Mouse (Mus musculus) MEL (cell line): ENCODE measurements around the gene Myo3a. TPM values are rescaled to one million over a fixed set of nuclear protein-coding genes. Genes with fewer than 3 reads are reported as not detected.

Experiments used
- DNase-seq: peaks from one replicate; pipeline ENCODE4 v3.0.0; 2011; ENCODE audit warnings: low read depth, low spot score
- H3K27ac ChIP-seq: 2 replicates; pipeline ENCODE4 v1.5.1; 2012; ENCODE audit warnings: low read depth, mild to moderate bottlenecking, control low read depth, low read length, moderate library complexity; ENCODE audit not compliant: control insufficient read depth
- H3K27me3 ChIP-seq, 2 experiments: fragments of 150-350 bp in 1 of 2; sonication (generic) in 1 of 2; 2 replicates each; pipeline ENCODE4 v1.6.1; 2012; ENCODE audit warnings: low read length in 2 of 2, mild to moderate bottlenecking in 2 of 2, improper control_type of control experiment in 1 of 2, moderate library complexity in 1 of 2; ENCODE audit not compliant: insufficient read depth in 2 of 2, control insufficient read depth in 1 of 2
- H3K36me3 ChIP-seq, 2 experiments: 2 replicates each; pipeline ENCODE4 v1.6.1; 2012 to 2014; ENCODE audit warnings: low read length in 2 of 2, improper control_type of control experiment in 1 of 2, inconsistent platforms in 1 of 2, mild to moderate bottlenecking in 1 of 2; ENCODE audit not compliant: insufficient read depth in 2 of 2, control insufficient read depth in 1 of 2
- H3K4me1 ChIP-seq, 2 experiments: fragments of 150-350 bp in 1 of 2; sonication (generic) in 1 of 2; 2 replicates each; pipeline ENCODE4 v1.6.1; 2012; ENCODE audit warnings: low read length in 2 of 2, improper control_type of control experiment in 1 of 2, mild to moderate bottlenecking in 1 of 2; ENCODE audit not compliant: insufficient read depth in 2 of 2, control insufficient read depth in 1 of 2
- H3K4me3 ChIP-seq, 2 experiments: fragments of 150-350 bp in 1 of 2; sonication (generic) in 1 of 2; 2 replicates each; pipeline ENCODE4 v1.5.1; 2012; ENCODE audit warnings: low read depth in 2 of 2, low read length in 2 of 2, mild to moderate bottlenecking in 2 of 2, moderate library complexity in 2 of 2, control low read depth in 1 of 2, improper control_type of control experiment in 1 of 2; ENCODE audit not compliant: control insufficient read depth in 1 of 2, insufficient read depth in 1 of 2
- H3K79me2 ChIP-seq: 2 replicates; pipeline ENCODE4 v1.6.1; 2012; ENCODE audit warnings: mild to moderate bottlenecking, low read length, moderate library complexity; ENCODE audit not compliant: control insufficient read depth, poor library complexity, insufficient read depth
- H3K9ac ChIP-seq: 2 replicates; pipeline ENCODE4 v1.6.1; 2012; ENCODE audit warnings: low read depth, mild to moderate bottlenecking, control low read depth, low read length, moderate library complexity; ENCODE audit not compliant: control insufficient read depth, poor library complexity, severe bottlenecking
- H3K9me3 ChIP-seq: fragments of 150-350 bp; sonication (generic); replicated peaks from 2 replicates; pipeline ENCODE4 v1.6.1; 2012; ENCODE audit warnings: mild to moderate bottlenecking, low read length, improper control_type of control experiment, moderate library complexity; ENCODE audit not compliant: insufficient read depth
- BHLHE40 ChIP-seq: IDR thresholded peaks from 2 replicates; pipeline ENCODE4 v1.6.1; 2012; ENCODE audit warnings: low read depth, mild to moderate bottlenecking, inconsistent platforms, low read length, improper control_type of control experiment, borderline replicate concordance
- CTCF ChIP-seq, 3 experiments: IDR thresholded peaks in 2 of 3; conservative IDR thresholded peaks in 1 of 3; 2 replicates each; pipeline ENCODE4 v1.5.1; 2011 to 2012; ENCODE audit warnings: low read length in 3 of 3, low read depth in 2 of 3, mild to moderate bottlenecking in 2 of 3, improper control_type of control experiment in 1 of 3, inconsistent platforms in 1 of 3, mixed read lengths in 1 of 3, moderate library complexity in 1 of 3; ENCODE audit not compliant: control insufficient read depth in 1 of 3, insufficient read depth in 1 of 3, poor library complexity in 1 of 3, severe bottlenecking in 1 of 3
- E2F4 ChIP-seq: IDR thresholded peaks from 2 replicates; pipeline ENCODE4 v1.6.1; 2011; ENCODE audit warnings: low read depth, low read length, improper control_type of control experiment, borderline replicate concordance
- ETS1 ChIP-seq: IDR thresholded peaks from 2 replicates; pipeline ENCODE4 v1.6.1; 2012; ENCODE audit warnings: low read depth, mild to moderate bottlenecking, inconsistent platforms, low read length, improper control_type of control experiment, moderate library complexity
- GATA1 ChIP-seq: IDR thresholded peaks from 2 replicates; pipeline ENCODE4 v1.6.1; 2011; ENCODE audit warnings: low read depth, low read length, improper control_type of control experiment
- HCFC1 ChIP-seq: IDR thresholded peaks from 2 replicates; pipeline ENCODE4 v1.6.1; 2012; ENCODE audit warnings: low read depth, mild to moderate bottlenecking, inconsistent platforms, low read length, improper control_type of control experiment, moderate library complexity
- JUND ChIP-seq: IDR thresholded peaks from 2 replicates; pipeline ENCODE4 v1.6.1; 2011; ENCODE audit warnings: low read depth, mild to moderate bottlenecking, improper control_type of control experiment, low read length
- KAT2A ChIP-seq: conservative IDR thresholded peaks from 2 replicates; pipeline ENCODE4 v1.6.1; 2012; ENCODE audit warnings: low read depth, low read length, improper control_type of control experiment, inconsistent platforms
- MAFK ChIP-seq: IDR thresholded peaks from 2 replicates; pipeline ENCODE4 v1.6.1; 2011; ENCODE audit warnings: low read depth, mild to moderate bottlenecking, low read length, improper control_type of control experiment, borderline replicate concordance
- MEF2A ChIP-seq: IDR thresholded peaks from 2 replicates; pipeline ENCODE4 v1.6.1; 2014; ENCODE audit warnings: low read depth, mild to moderate bottlenecking, inconsistent platforms, low read length, improper control_type of control experiment; ENCODE audit not compliant: poor library complexity, insufficient replicate concordance, severe bottlenecking; ENCODE audit errors: extremely low read depth
- MXI1 ChIP-seq: IDR thresholded peaks from 2 replicates; pipeline ENCODE4 v1.6.1; 2011; ENCODE audit warnings: mild to moderate bottlenecking, low read depth, low read length, improper control_type of control experiment
- POLR2AphosphoS2 ChIP-seq: IDR thresholded peaks from 2 replicates; pipeline ENCODE4 v1.6.1; 2011; ENCODE audit warnings: low read length, improper control_type of control experiment
- POLR2AphosphoS5 ChIP-seq: IDR thresholded peaks from 2 replicates; pipeline ENCODE4 v1.6.1; 2012; ENCODE audit warnings: low read depth, borderline replicate concordance, mild to moderate bottlenecking, inconsistent platforms, low read length, moderate library complexity, mixed read lengths
- ZC3H11A ChIP-seq: IDR thresholded peaks from 2 replicates; pipeline ENCODE4 v1.6.1; 2012; ENCODE audit warnings: low read depth, mild to moderate bottlenecking, inconsistent platforms, low read length, improper control_type of control experiment
- ZKSCAN1 ChIP-seq: IDR thresholded peaks from 2 replicates; pipeline ENCODE4 v1.6.1; 2012; ENCODE audit warnings: low read depth, mild to moderate bottlenecking, inconsistent platforms, low read length, improper control_type of control experiment, moderate library complexity
- ZMIZ1 ChIP-seq: IDR thresholded peaks from 2 replicates; pipeline ENCODE4 v1.6.1; 2012; ENCODE audit warnings: low read depth, mild to moderate bottlenecking, inconsistent platforms, low read length, improper control_type of control experiment, moderate library complexity
- polyA plus RNA-seq, 2 experiments: library from polyadenylated mRNA; stranded (reverse) in 1 of 2; unstranded in 1 of 2; fragments of >175 nt in 1 of 2; fragments of >200 nt in 1 of 2; gene quantifications; 2 replicates each; pipeline versions ENCODE4 v1.2.1 to v1.2.4; 2012; ENCODE audit warnings: low replicate concordance in 2 of 2, low read depth in 1 of 2; ENCODE audit not compliant: insufficient read length in 2 of 2, insufficient read depth in 1 of 2, missing spikeins in 1 of 2
- total RNA-seq: library from RNA; depleted of rRNA; stranded (reverse); fragments of 300-350 nt; gene quantifications from 2 replicates; pipeline ENCODE4 v1.2.3, GENCODE M21; 2012

Myo3a gene
- total and polyA plus RNA-seq, 3 experiments: not detected

GRCm38 (mm10) chr2:22251045-22251444 lies 23.7 kb downstream of the Myo3a start:
- Histone ChIP-seq H3K9me3 (no peaks in the 10 kb centered on the region), H3K27ac (no peak overlapping the region), H3K9ac (no peak overlapping the region), H3K27me3 (no peaks in the 10 kb centered on the region), H3K79me2 (no peaks in the 10 kb centered on the region), H3K36me3 (no peaks in the 10 kb centered on the region), H3K4me3 (no peak overlapping the region), H3K4me1 (no peaks in the 10 kb centered on the region)
- no peak for TF ChIP-seq ZKSCAN1
- no peak for TF ChIP-seq JUND
- TF ChIP-seq MEF2A: no peak
- TF ChIP-seq POLR2AphosphoS5: no peak
- TF ChIP-seq ZC3H11A: no peak
- no peak for TF ChIP-seq KAT2A
- no peak for TF ChIP-seq ETS1
- no peak for TF ChIP-seq ZMIZ1
- TF ChIP-seq BHLHE40: no peak
- no peak for TF ChIP-seq POLR2AphosphoS2
- DNase-seq: no peak

GRCm38 (mm10) chr2:22255600-22255999 lies 28.3 kb downstream of the Myo3a start:
- Histone ChIP-seq H3K4me1 (no peaks in the 10 kb centered on the region), H3K36me3 (no peaks in the 10 kb centered on the region), H3K27ac (no peak overlapping the region), H3K9me3 (no peaks in the 10 kb centered on the region)
- no peak for DNase-seq
- TF ChIP-seq JUND (no peak), GATA1 (no peak), MEF2A (no peak)
- TF ChIP-seq, all 39 proteins: peak for 0
- Histone ChIP-seq H3K27me3 (no peaks in the 10 kb centered on the region), H3K4me3 (no peak overlapping the region), H3K79me2 (no peaks in the 10 kb centered on the region), H3K9ac (no peak overlapping the region)

- no peaks in the 10 kb centered on the region for H3K36me3 ChIP-seq
- no peaks in the 10 kb centered on the region for H3K4me1 ChIP-seq
- DNase-seq: no peak
- H3K9me3 ChIP-seq: no peaks in the 10 kb centered on the region
- H3K4me3 ChIP-seq: no peak overlapping the region
- TF ChIP-seq JUND (no peak), POLR2AphosphoS5 (no peak), MXI1 (no peak), HCFC1 (no peak), E2F4 (no peak), CTCF (IDR thresholded peaks at IDR 0.05 in 2 of 3, conservative IDR thresholded peaks at IDR 0.05 in 1 of 3; ENCODE audit: control insufficient read depth in 1 of 3, insufficient read depth in 1 of 3, low read depth in 2 of 3, low read length in 3 of 3, poor library complexity in 1 of 3, severe bottlenecking in 1 of 3) (no peak), MEF2A (no peak), MAFK (no peak)
- H3K27ac ChIP-seq: no peak overlapping the region
- H3K27me3 ChIP-seq: no peaks in the 10 kb centered on the region
- H3K79me2 ChIP-seq: no peaks in the 10 kb centered on the region
- H3K9ac ChIP-seq: no peak overlapping the region
Observed at GRCm38 (mm10) chr2:22271555-22271954, 44.3 kb downstream of the Myo3a start.
